Mouse (Mus musculus) kidney, adult 8-10 months (tissue): ENCODE measurements around the gene Ddx43.

ENCODE experiments used
- DNase-seq, 2 experiments: peaks; one replicate each; pipeline ENCODE4 v3.0.0; 2022

Ddx43 gene

GRCm38 (mm10) chr9:78447973-78448873, 52.6 kb downstream of the Ddx43 start, which contains the start of the genes Mto1 and Gm17324:
Gene Mto1, plus strand, starts transcription at chr9:78448208.
Gene Gm17324, minus strand, starts transcription at chr9:78448786.
- peak; percentile 84 for DNase-seq

GRCm38 (mm10) chr9:78450404-78450803, 54.8 kb downstream of the Ddx43 start:
- no peak for DNase-seq

GRCm38 (mm10) chr9:78451382-78451781, 55.8 kb downstream of the Ddx43 start:
- no peak for DNase-seq

GRCm38 (mm10) chr9:78457026-78457425, 61.4 kb downstream of the Ddx43 start:
- no peak for DNase-seq

- DNase-seq: no peak
Observed at GRCm38 (mm10) chr9:78463337-78463736, 67.8 kb downstream of the Ddx43 start.

- DNase-seq: no peak
Observed at GRCm38 (mm10) chr9:78465725-78466124, 70.1 kb downstream of the Ddx43 start.
